Mouse (Mus musculus): ENCODE measurements around the gene Opcml. TPM values are rescaled to one million over a fixed set of nuclear protein-coding genes. Genes with fewer than 3 reads are reported as not detected.

Gene Opcml
- polyA plus RNA-seq, 1 experiment: 0.83 TPM

DNA sequence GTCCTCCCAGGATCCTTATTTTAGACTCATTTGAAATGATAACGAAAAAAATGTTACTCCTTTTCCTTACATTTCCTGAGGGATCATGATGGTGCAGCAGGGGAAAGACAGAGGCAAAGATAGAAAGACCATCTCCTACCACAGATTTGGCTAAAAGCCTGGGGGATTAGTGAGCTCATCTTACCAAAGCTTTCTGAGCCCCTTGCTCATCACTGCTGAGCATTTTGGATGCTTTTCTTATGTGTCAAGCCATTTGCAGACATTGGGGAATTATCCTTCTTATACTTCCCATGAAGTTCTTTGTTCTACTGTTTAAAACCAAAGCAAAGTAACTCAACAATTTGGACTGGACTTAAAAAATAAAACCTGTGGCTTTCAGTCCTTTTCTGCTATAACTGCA lies 30.6 kb downstream of the Opcml start:
- no peak overlapping the region for H3K4me3 ChIP-seq (ENCODE audit: insufficient read depth, low read length)
- no peak overlapping the region for H3K27ac ChIP-seq (ENCODE audit: insufficient read depth, low read length)
- peaks cover 3% of the 10 kb centered on the region; the same call in 1 of the 2 replicates for H3K4me1 ChIP-seq (ENCODE audit: control insufficient read depth, insufficient read depth, low read length)
- TF ChIP-seq POLR2A (IDR thresholded peaks at IDR 0.05; ENCODE audit: low read depth, low read length) (no peak), CTCF (IDR thresholded peaks at IDR 0.05; ENCODE audit: borderline replicate concordance, insufficient read depth, low read length) (no peak)

DNA sequence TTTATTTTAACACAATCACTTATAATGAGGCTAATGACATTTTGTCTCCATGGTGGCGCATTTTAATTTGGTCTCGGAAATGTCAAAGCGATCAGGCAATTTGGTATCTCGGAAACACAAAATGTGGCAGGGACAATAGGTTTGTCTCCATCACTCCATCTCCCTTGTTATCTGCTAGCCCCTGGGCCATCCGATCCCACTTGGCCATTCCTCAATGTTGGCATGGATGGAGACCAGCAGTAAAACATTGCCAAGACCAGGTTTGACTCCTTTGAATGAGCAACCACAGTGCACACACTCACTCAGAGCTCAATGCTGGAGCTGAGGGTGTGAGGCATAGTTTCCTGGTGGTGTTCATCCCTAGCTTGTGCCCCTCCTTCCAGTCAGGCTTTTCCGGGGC lies 32.1 kb downstream of the Opcml start:
- Histone ChIP-seq H3K27ac (ENCODE audit: insufficient read depth, low read length) (no peak overlapping the region), H3K4me3 (ENCODE audit: insufficient read depth, low read length) (no peak overlapping the region), H3K4me1 (ENCODE audit: control insufficient read depth, insufficient read depth, low read length) (peaks cover 3% of the 10 kb centered on the region; the same call in 1 of the 2 replicates)
- TF ChIP-seq POLR2A (IDR thresholded peaks at IDR 0.05; ENCODE audit: low read depth, low read length) (no peak), CTCF (IDR thresholded peaks at IDR 0.05; ENCODE audit: borderline replicate concordance, insufficient read depth, low read length) (no peak)

DNA sequence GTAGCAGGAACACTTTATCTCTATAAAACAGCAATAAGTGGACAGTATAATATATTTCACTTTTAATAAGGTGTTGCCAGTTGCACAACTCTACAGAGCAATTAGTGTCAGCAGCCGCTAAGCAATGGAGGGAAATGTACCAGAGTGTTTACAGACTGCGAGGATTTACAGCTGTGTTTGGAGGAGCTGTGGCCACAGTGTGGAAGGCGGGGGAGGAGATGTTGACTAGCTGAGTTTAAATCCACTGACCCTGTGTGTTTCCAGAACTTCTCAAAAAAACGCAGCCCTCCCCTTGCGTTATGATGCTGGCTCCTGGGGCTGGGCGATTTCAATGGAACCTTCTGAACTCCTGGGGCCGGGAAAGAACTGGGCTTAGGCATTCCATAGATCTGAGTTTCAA lies 33.8 kb downstream of the Opcml start:
- peaks cover 3% of the 10 kb centered on the region; the same call in 1 of the 2 replicates for H3K4me1 ChIP-seq (ENCODE audit: control insufficient read depth, insufficient read depth, low read length)
- TF ChIP-seq POLR2A (IDR thresholded peaks at IDR 0.05; ENCODE audit: low read depth, low read length): no peak
- TF ChIP-seq CTCF (IDR thresholded peaks at IDR 0.05; ENCODE audit: borderline replicate concordance, insufficient read depth, low read length): no peak
- no peak overlapping the region for H3K27ac ChIP-seq (ENCODE audit: insufficient read depth, low read length)
- H3K4me3 ChIP-seq (ENCODE audit: insufficient read depth, low read length): no peak overlapping the region

DNA sequence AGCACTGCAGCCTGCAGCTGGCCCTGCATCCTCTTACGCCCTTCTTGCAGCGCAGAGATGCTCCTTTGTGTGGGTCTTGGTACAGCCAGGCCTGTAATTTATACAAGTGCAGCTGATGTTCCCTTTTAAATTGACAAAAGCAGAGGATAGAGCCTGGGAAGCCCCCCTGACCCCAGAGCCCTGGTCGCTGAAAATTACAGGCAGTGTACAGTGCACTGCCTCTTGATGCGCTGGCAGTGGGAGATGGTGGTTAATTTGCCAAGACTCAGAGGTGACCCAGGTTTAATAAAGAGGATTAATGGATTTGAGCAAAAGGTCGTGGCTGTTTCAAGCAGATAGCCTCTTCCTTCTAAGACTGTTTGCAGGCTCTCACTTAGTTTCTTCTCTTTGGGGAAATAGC lies 39.9 kb downstream of the Opcml start:
- Histone ChIP-seq H3K27ac (ENCODE audit: insufficient read depth, low read length) (no peak overlapping the region), H3K4me1 (ENCODE audit: control insufficient read depth, insufficient read depth, low read length) (no peaks in the 10 kb centered on the region)
- TF ChIP-seq POLR2A (IDR thresholded peaks at IDR 0.05; ENCODE audit: low read depth, low read length) (no peak), CTCF (IDR thresholded peaks at IDR 0.05; ENCODE audit: borderline replicate concordance, insufficient read depth, low read length) (no peak)

DNA sequence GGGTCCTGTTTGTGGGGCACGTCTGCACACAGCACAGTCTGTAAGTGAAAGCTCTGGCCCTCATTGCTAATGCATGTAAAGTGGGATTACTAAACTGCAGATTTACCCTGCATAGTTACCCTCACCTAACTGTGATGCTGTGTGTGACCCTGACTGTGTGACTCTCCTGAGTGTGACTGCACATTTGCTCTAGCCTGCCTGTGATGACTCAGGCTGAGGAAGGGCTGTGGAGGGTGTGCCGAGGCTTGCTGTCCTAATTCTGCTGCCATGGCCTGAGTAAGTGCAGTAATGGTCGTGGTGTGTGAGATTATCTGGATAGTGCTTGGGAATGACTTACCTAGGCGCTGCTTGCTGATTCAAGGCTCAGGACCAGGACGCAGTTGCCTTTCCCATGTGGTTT lies 52.2 kb downstream of the Opcml start:
- Histone ChIP-seq H3K4me1 (ENCODE audit: control insufficient read depth, insufficient read depth, low read length) (no peaks in the 10 kb centered on the region), H3K4me3 (ENCODE audit: insufficient read depth, low read length) (no peak overlapping the region), H3K27ac (ENCODE audit: insufficient read depth, low read length) (no peak overlapping the region)
- no peak for TF ChIP-seq CTCF (IDR thresholded peaks at IDR 0.05; ENCODE audit: borderline replicate concordance, insufficient read depth, low read length)
- no peak for TF ChIP-seq POLR2A (IDR thresholded peaks at IDR 0.05; ENCODE audit: low read depth, low read length)

More for the DNA sequence above, 39.9 kb downstream of the Opcml start:
- no peak overlapping the region for H3K4me3 ChIP-seq (ENCODE audit: insufficient read depth, low read length)

DNA sequence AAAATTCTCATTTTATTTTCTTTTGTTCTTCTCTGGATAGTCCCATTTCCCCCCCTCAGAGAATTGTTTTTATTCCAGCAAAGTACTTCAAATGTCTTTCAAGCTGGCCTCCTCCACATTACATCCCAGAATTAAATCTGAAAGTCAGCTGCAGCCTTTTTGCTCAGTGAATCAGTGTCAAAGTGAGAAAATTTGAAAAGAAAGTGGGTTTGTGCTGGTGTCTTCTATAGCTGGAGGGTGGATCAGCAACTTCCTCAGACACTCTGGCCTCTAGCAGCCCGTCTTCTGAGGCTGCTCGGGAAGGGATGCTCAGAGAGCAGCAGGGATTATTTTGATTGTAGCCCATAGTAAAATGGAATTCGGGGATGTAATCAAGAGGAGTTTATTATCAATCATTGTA lies 81.0 kb downstream of the Opcml start:
- Histone ChIP-seq H3K4me1 (ENCODE audit: control insufficient read depth, insufficient read depth, low read length) (no peaks in the 10 kb centered on the region), H3K27ac (ENCODE audit: insufficient read depth, low read length) (no peak overlapping the region), H3K4me3 (ENCODE audit: insufficient read depth, low read length) (no peak overlapping the region)
- TF ChIP-seq POLR2A (IDR thresholded peaks at IDR 0.05; ENCODE audit: low read depth, low read length): no peak
- no peak for TF ChIP-seq CTCF (IDR thresholded peaks at IDR 0.05; ENCODE audit: borderline replicate concordance, insufficient read depth, low read length)

DNA sequence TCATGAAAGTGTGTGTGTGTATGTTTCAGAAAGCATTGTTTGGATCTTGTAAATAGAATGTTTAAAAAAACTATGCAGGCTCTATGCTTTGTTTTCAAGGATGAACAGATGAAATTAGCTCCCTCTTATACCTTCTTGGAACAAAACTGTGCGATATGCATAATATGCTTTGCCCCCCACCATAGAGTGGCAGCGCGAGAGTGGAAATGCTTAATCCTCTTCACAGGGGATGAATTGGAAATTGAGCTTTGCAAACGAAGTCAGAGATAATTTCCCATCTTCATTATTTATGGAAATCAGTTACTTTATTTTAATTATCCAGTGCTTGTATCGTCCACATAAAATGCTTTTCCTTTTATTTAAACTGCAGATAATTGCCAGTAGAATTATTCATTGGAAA lies 99.1 kb downstream of the Opcml start:
- TF ChIP-seq CTCF (IDR thresholded peaks at IDR 0.05; ENCODE audit: borderline replicate concordance, insufficient read depth, low read length) (no peak), POLR2A (IDR thresholded peaks at IDR 0.05; ENCODE audit: low read depth, low read length) (no peak)
- no peaks in the 10 kb centered on the region for H3K4me1 ChIP-seq (ENCODE audit: control insufficient read depth, insufficient read depth, low read length)
- no peak overlapping the region for H3K4me3 ChIP-seq (ENCODE audit: insufficient read depth, low read length)
- no peak overlapping the region for H3K27ac ChIP-seq (ENCODE audit: insufficient read depth, low read length)

DNA sequence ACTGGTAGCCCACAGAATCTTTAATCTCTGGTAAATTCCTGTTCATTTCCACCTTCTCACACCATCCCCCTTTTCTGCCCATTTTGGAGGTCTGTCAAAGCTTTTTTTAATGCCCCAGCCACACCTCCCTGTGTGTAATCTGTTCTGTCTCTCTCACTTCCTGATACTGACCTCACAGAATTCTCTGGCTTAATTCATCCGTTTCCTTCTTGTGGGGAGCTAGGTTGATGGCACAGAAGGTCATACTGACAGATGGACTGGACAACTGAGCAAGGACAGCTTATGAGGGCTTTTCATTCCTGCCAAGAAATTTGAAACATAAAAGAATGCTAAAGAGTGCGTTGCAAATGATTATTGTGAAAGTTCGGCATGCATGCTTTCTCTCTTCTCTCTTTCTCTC lies 126.7 kb downstream of the Opcml start:
- TF ChIP-seq CTCF (IDR thresholded peaks at IDR 0.05; ENCODE audit: borderline replicate concordance, insufficient read depth, low read length) (no peak), POLR2A (IDR thresholded peaks at IDR 0.05; ENCODE audit: low read depth, low read length) (no peak)

DNA sequence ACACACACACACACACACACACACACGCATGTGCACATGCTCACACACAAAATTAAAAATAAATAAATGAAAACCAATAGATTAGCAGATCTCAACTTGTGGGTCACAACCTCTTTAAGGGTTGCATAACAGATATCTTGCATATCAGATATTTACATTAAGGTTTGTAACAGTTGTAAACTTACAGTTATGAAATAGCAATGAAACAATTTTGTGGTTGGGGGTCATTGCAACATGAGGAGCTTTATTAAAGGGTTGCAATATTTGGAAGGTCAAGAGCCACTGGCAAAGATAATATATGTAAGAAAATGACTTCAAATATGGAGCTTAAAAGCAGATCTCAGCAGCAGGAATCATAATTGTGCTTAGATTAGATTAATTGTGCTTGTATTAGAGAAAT lies 132.9 kb downstream of the Opcml start:
- Histone ChIP-seq H3K27ac (ENCODE audit: insufficient read depth, low read length) (no peak overlapping the region), H3K4me1 (ENCODE audit: control insufficient read depth, insufficient read depth, low read length) (peaks cover 3% of the 10 kb centered on the region; the same call in 1 of the 2 replicates), H3K4me3 (ENCODE audit: insufficient read depth, low read length) (no peak overlapping the region)
- TF ChIP-seq CTCF (IDR thresholded peaks at IDR 0.05; ENCODE audit: borderline replicate concordance, insufficient read depth, low read length): no peak
- no peak for TF ChIP-seq POLR2A (IDR thresholded peaks at IDR 0.05; ENCODE audit: low read depth, low read length)

More for the DNA sequence above, 126.7 kb downstream of the Opcml start:
- H3K4me1 ChIP-seq (ENCODE audit: control insufficient read depth, insufficient read depth, low read length): peaks cover under 1% of the 10 kb centered on the region; the same call in 1 of the 2 replicates
- no peak overlapping the region for H3K4me3 ChIP-seq (ENCODE audit: insufficient read depth, low read length)
- no peak overlapping the region for H3K27ac ChIP-seq (ENCODE audit: insufficient read depth, low read length)

DNA sequence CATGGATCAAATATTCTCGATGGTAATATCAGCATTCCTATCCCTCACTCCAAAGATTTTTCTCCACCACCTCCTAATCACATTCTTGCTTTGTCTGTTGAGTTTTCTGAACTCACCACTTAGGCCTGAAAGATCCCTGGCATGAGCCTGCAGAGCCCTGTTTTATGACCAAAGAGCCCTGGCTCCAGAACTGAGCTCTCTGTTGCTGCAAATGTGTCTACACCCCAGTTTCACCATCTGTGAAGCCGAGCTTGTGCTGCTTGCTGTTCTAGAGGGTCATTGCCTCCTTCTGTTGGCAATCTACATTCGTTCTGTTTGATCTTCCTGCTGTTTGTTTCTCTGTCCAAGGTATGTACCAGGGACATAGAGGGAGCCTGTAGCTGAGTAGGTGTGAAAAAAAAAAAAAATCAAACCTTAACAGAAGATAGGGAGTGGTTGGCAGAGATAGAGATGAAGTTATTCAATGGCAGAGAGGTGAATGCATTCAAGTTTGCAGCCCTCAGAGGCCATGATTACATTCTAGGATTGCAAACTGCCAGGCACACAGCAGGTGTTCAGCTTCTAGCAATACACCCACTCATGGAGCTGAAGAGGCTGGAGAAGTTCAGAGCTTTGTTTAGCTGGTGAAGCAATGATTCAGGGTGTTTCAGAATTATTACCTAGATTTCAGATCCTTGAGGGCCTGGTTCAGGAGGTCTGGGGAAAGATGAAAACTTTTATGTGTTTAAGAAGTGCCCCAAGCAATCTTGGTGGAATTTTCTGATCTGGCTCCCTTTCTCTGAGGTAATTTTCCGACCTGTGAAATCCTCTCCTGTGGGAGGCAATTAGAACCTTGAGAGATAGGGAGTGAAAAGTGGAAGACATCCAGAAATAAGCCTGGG lies 133.6 kb downstream of the Opcml start:
- Histone ChIP-seq H3K4me3 (ENCODE audit: insufficient read depth, low read length) (no peak overlapping the region), H3K4me1 (ENCODE audit: control insufficient read depth, insufficient read depth, low read length) (peaks cover 3% of the 10 kb centered on the region; the same call in 1 of the 2 replicates), H3K27ac (ENCODE audit: insufficient read depth, low read length) (no peak overlapping the region)

More for the DNA sequence above, 133.6 kb downstream of the Opcml start:
- TF ChIP-seq POLR2A (IDR thresholded peaks at IDR 0.05; ENCODE audit: low read depth, low read length) (no peak), CTCF (IDR thresholded peaks at IDR 0.05; ENCODE audit: borderline replicate concordance, insufficient read depth, low read length) (no peak)

Measured in embryonic fibroblast, embryonic 13.5 days (primary cell).